Mouse (Mus musculus) heart, adult 2 months (tissue): ENCODE results near the gene Sec22b. TPM values are rescaled to one million over a fixed set of nuclear protein-coding genes. Genes with fewer than 3 reads are reported as not detected.

Source experiments
- DNase-seq, 2 experiments: peaks; one replicate each; pipeline ENCODE4 v3.0.0; 2021
- H3K27ac ChIP-seq: fragments of 200-600 bp; 2 replicates; pipeline ENCODE4 v1.8.1; 2022
- H3K27me3 ChIP-seq: fragments of 200-500 bp; 2 replicates; pipeline ENCODE4 v1.6.1; 2012; ENCODE audit warnings: mild to moderate bottlenecking, low read length, inconsistent platforms, mixed read lengths; ENCODE audit not compliant: control insufficient read depth, insufficient read depth
- H3K36me3 ChIP-seq: fragments of 200-500 bp; 2 replicates; pipeline ENCODE4 v1.6.1; 2012; ENCODE audit warnings: low read length, inconsistent platforms; ENCODE audit not compliant: control insufficient read depth, insufficient read depth
- H3K4me1 ChIP-seq: fragments of 200-500 bp; 2 replicates; pipeline ENCODE4 v1.6.1; 2011; ENCODE audit warnings: low read length; ENCODE audit not compliant: control insufficient read depth, insufficient read depth
- H3K4me3 ChIP-seq: fragments of 200-600 bp; 2 replicates; pipeline ENCODE4 v1.8.1; 2022
- H3K79me2 ChIP-seq: fragments of 200-500 bp; replicated peaks from 2 replicates; pipeline ENCODE4 v1.6.1; 2012; ENCODE audit warnings: mild to moderate bottlenecking, inconsistent platforms, low read length, moderate library complexity, mixed read lengths; ENCODE audit not compliant: control insufficient read depth, insufficient read depth
- H3K9ac ChIP-seq: fragments of 200-500 bp; 2 replicates; pipeline ENCODE4 v1.6.1; 2012; ENCODE audit warnings: low read depth, mild to moderate bottlenecking, control low read depth, inconsistent platforms, low read length, mixed read lengths
- CTCF ChIP-seq: fragments of 200-600 bp; IDR thresholded peaks from 2 replicates; pipeline ENCODE4 v1.8.1; 2022; ENCODE audit warnings: antibody characterized with exemption, mild to moderate bottlenecking, moderate library complexity
- EP300 ChIP-seq: fragments of 200-500 bp; IDR thresholded peaks from 2 replicates; pipeline ENCODE4 v1.6.1; 2011; ENCODE audit warnings: low read depth, low read length, control low read depth; ENCODE audit not compliant: insufficient read depth
- POLR2A ChIP-seq: fragments of 200-500 bp; IDR thresholded peaks from 2 replicates; pipeline ENCODE4 v1.6.1; 2011; ENCODE audit warnings: mild to moderate bottlenecking, low read depth, low read length, control low read depth; ENCODE audit not compliant: insufficient read depth
- WGBS: fragments of 180-500 bp; shearing (Covaris S2); methylation state at CpG from one replicate; pipeline ENCODE4 v1.1.7; 2018; 5-methylcytosine and 5-hydroxymethylcytosine counted together
- intact Hi-C: fragments of 180-260 bp; cut with DNase I; formaldehyde crosslinking; loops from one replicate; pipeline ENCODE4 v1.15.1; 2025
- polyA plus RNA-seq: library from polyadenylated mRNA; depleted of rRNA; stranded (reverse); fragments of >200 nt; gene quantifications from 2 replicates; pipeline ENCODE4 v1.2.3, GENCODE M21; 2012
- total RNA-seq, 2 experiments: library from RNA; stranded (reverse); gene quantifications; 2 replicates each; pipeline ENCODE4 v1.2.3; 2021

Sec22b gene
- total and polyA plus RNA-seq, 3 experiments: 17.6 to 51.8 (median 44.9) TPM

DNA sequence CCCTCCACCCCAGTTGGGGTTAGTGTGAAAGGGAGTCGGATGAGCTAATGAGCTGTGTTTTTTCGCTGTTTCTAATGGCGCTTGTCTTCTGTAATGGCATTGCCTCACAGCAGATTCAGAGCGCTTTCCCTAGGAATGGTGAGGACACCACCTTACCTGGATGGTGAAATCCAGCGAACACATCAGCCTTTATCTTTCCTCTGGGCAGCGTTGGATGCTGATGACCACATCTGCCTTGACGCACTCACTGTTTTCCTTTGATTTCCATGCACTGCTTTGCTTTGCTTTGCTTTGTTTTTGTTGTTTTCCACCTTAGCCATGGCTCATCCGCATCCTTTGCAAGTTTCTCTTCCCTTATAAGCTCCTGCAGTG is 29.8 kb downstream of the Sec22b start:
- no peak for TF ChIP-seq EP300
- TF ChIP-seq CTCF: no peak
- TF ChIP-seq POLR2A: no peak
- H3K27me3 ChIP-seq: peaks cover 4% of the 10 kb centered on the region; the same call in 1 of the 2 replicates
- intact Hi-C loops: loop anchor here (5.0 kb wide), 1 partner anchor 82 kb away; the partner anchor contains the start of gene Notch2
- WGBS: 81% methylated on average over 8 of the region's 8 CpGs
- H3K27ac ChIP-seq: no peak overlapping the region
- no peaks in the 10 kb centered on the region for H3K79me2 ChIP-seq
- no peak overlapping the region for H3K4me3 ChIP-seq
- no peaks in the 10 kb centered on the region for H3K36me3 ChIP-seq
- no peak for DNase-seq
- peaks cover 2% of the 10 kb centered on the region; the same call in 1 of the 2 replicates for H3K4me1 ChIP-seq
- H3K9ac ChIP-seq: no peak overlapping the region

DNA sequence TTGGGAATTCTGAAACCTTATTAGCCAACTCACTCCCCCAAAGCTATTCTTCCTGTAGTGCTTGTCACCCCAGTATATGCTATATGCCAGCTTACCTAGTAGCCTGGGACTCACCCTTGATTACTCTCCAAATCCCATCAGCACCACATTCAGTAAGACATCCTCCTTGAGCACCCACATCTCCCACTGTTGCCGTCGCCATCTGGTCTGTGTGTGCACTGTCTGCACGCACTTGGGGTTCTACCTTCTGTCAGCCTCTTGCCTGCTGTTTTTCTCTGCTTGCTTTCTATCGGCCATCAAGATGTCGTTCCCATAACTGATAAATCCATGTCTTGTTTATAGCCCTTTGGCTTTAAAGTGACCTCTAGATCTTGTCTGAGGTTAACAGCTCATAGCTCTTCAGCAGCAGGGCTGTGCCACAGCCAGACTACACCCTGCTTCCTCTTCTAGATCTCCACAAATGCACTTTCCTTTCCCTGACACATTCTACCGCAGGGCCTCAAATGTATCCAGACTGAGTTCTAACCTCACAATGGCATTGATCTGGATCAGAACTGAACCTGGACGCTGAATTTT is 30.4 kb downstream of the Sec22b start:
- Histone ChIP-seq H3K27ac (no peak overlapping the region), H3K4me3 (no peak overlapping the region), H3K27me3 (peaks cover 4% of the 10 kb centered on the region; the same call in 1 of the 2 replicates), H3K79me2 (no peaks in the 10 kb centered on the region), H3K36me3 (no peaks in the 10 kb centered on the region), H3K9ac (no peak overlapping the region), H3K4me1 (peaks cover 2% of the 10 kb centered on the region; the same call in 1 of the 2 replicates)
- WGBS: 70% methylated on average over 7 of the region's 7 CpGs
- TF ChIP-seq CTCF (no peak), POLR2A (no peak), EP300 (no peak)
- intact Hi-C loops: loop anchor here (5.0 kb wide), 1 partner anchor 81 kb away; the partner anchor contains the start of gene Notch2
- no peak for DNase-seq

DNA sequence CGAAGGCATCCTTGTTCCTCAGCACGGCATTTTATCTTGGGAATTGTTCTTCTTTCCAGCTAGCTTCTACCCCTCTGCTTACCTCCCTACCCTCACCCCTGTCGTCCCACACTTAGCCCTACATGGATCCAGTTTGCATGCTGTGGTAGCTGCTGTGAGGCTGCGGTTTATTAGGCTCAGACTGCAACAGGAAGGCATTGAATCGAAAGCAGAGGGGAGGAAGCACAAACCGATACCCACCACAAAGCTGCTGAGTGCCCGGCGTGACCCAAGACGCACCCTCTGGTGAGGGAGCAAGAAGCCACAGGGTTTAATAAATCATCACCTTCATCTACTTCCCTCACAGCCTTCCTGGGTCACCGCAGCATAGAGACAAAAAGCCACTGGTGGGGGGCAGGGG is 31.1 kb downstream of the Sec22b start:
- intact Hi-C loops: loop anchor here (5.0 kb wide), 1 partner anchor 80 kb away; the partner anchor contains the start of gene Notch2
- 24% methylated on average over 10 of the region's 10 CpGs for WGBS
- TF ChIP-seq CTCF (no peak), EP300 (0 out of 2 replicates have a peak, but pooled peaks have one; percentile 23)
- H3K9ac ChIP-seq: no peak overlapping the region
- H3K4me1 ChIP-seq: peaks cover 2% of the 10 kb centered on the region; the same call in 1 of the 2 replicates
- no peak overlapping the region for H3K27ac ChIP-seq
- H3K79me2 ChIP-seq: no peaks in the 10 kb centered on the region
- DNase-seq: peak; percentile 32 to 62
- no peak overlapping the region for H3K4me3 ChIP-seq
- no peaks in the 10 kb centered on the region for H3K36me3 ChIP-seq
- peaks cover 4% of the 10 kb centered on the region; the same call in 1 of the 2 replicates for H3K27me3 ChIP-seq

DNA sequence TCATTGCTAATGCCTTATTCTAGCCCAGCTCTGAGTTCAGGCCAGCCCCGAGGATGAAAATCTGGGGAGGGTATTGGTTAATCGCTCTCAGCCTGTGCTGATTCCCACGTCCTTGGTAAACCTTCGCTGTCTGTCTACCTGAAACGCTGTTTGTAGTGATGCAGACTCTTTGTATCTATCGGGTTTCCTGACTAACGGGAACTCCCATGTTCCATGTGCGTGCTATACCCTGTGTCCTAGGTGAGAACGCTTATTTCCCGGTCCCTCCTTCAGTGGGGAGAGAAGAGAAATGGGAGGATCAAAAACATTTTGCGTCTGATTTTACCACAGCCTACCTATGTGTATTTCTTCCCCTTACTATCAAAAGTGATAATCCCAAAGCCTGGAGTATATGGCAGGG is 31.8 kb downstream of the Sec22b start:
- TF ChIP-seq EP300 (no peak), POLR2A (no peak), CTCF (no peak)
- no peak overlapping the region for H3K9ac ChIP-seq
- peaks cover 4% of the 10 kb centered on the region; the same call in 1 of the 2 replicates for H3K27me3 ChIP-seq
- peaks cover 2% of the 10 kb centered on the region; the same call in 1 of the 2 replicates for H3K4me1 ChIP-seq
- intact Hi-C loops: loop anchor here (5.0 kb wide), 1 partner anchor 80 kb away; the partner anchor contains the start of gene Notch2
- H3K79me2 ChIP-seq: no peaks in the 10 kb centered on the region
- 50% methylated on average over 11 of the region's 11 CpGs for WGBS
- no peak overlapping the region for H3K4me3 ChIP-seq
- no peak overlapping the region for H3K27ac ChIP-seq
- H3K36me3 ChIP-seq: no peaks in the 10 kb centered on the region
- DNase-seq: no peak

DNA sequence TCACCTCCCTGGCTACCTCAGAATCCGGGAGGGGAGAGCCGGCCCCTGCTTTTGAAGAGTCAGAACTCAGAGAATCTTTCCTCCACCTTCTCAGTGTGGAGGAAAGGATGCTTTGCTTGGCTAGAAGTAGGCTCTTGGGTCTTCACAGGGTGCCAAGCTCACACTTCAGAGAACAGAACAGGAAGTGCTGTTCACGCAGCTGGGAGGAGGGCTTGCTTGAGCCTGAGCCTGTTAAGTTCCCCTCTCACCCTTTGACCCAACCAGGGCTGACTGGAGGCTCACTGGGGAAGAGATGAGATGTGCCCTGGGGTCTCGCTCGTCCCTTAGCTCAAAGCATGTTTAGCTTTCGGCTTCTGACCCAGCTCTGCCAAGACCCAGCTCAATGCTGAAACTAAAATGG is 32.3 kb downstream of the Sec22b start:
- Histone ChIP-seq H3K27me3 (peaks cover 4% of the 10 kb centered on the region; the same call in 1 of the 2 replicates), H3K9ac (no peak overlapping the region), H3K36me3 (no peaks in the 10 kb centered on the region), H3K4me1 (peaks cover 2% of the 10 kb centered on the region; the same call in 1 of the 2 replicates), H3K79me2 (no peaks in the 10 kb centered on the region), H3K27ac (no peak overlapping the region), H3K4me3 (no peak overlapping the region)
- DNase-seq: peak in 1 of 2 experiments; percentile 56
- WGBS: 48% methylated on average over 6 of the region's 6 CpGs
- no peak for TF ChIP-seq CTCF
- TF ChIP-seq EP300: no peak
- intact Hi-C loops: loop anchor here (5.0 kb wide), 1 partner anchor 79 kb away; the partner anchor contains the start of gene Notch2

DNA sequence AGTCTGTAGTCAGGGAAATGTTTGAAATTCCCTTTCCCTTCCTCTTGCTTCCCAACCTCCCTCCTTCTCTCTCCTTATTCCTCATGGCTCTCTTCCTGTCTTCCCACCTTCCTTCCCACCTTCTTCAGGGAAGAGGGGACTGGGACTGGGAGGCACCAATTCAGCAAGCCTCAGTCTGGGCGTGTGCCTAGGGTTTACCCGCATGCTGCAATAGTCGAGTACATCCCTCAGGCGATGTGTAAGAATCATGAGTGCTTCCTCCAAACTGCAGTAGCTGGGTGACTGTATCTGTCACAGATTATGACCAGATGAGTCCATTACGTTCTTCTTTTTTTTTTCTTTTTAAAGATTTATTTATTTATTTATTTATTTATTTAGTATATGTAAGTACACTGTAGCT is 32.8 kb downstream of the Sec22b start:
- Histone ChIP-seq H3K9ac (no peak overlapping the region), H3K4me1 (peaks cover 2% of the 10 kb centered on the region; the same call in 1 of the 2 replicates), H3K36me3 (no peaks in the 10 kb centered on the region), H3K79me2 (no peaks in the 10 kb centered on the region), H3K27ac (no peak overlapping the region), H3K4me3 (no peak overlapping the region), H3K27me3 (peaks cover 4% of the 10 kb centered on the region; the same call in 1 of the 2 replicates)
- WGBS: 77% methylated on average over 5 of the region's 5 CpGs
- no peak for DNase-seq
- TF ChIP-seq EP300 (no peak), POLR2A (no peak), CTCF (no peak)
- intact Hi-C loops: loop anchor here (5.0 kb wide), 1 partner anchor 78 kb away; the partner anchor contains the start of gene Notch2
